Mouse (Mus musculus) liver, embryonic 11.5 days (tissue): ENCODE measurements at regions not wholly inside any gene's neighbourhood (a gene's known extent, or its start where the extent isn't known, plus 50 kb on each side); places are given as distances from the start of the nearest gene placed in this dataset.
A peak's percentile ranks its signal among the peaks of the same experiment; 100 is the strongest.

Source experiments
- ATAC-seq: fragments of 200-750 bp; cut with Nextera tagmentation; replicated peaks from 2 replicates; pipeline ENCODE4 v1.8.0; 2017; ENCODE audit warnings: moderate number of reproducible peaks, mild to moderate bottlenecking, moderate TSS enrichment, moderate library complexity; ENCODE audit not compliant: low FRiP score
- DNase-seq: peaks from one replicate; pipeline ENCODE4 v3.0.0-alpha.2; 2017; ENCODE audit warnings: low spot score
- H3K27ac ChIP-seq: fragments of 300-500 bp; sonication (generic); 2 replicates; pipeline ENCODE4 v1.5.1; 2014; ENCODE audit warnings: mild to moderate bottlenecking, low read depth, low read length, control low read depth
- H3K27me3 ChIP-seq: fragments of 300-500 bp; sonication (generic); replicated peaks from 2 replicates; pipeline ENCODE4 v1.6.1; 2014; ENCODE audit warnings: low read length, mixed read lengths; ENCODE audit not compliant: control insufficient read depth, insufficient read depth
- H3K36me3 ChIP-seq: fragments of 300-500 bp; sonication (generic); 2 replicates; pipeline ENCODE4 v1.6.1; 2014; ENCODE audit warnings: mild to moderate bottlenecking, low read length, moderate library complexity, mixed read lengths; ENCODE audit not compliant: control insufficient read depth, insufficient read depth
- H3K4me1 ChIP-seq: fragments of 300-500 bp; sonication (generic); replicated peaks from 2 replicates; pipeline ENCODE4 v1.6.1; 2014; ENCODE audit warnings: low read length, mixed read lengths; ENCODE audit not compliant: control insufficient read depth, insufficient read depth
- H3K4me2 ChIP-seq: fragments of 300-500 bp; sonication (generic); 2 replicates; pipeline ENCODE4 v1.6.1; 2014; ENCODE audit warnings: mild to moderate bottlenecking, control low read depth, moderate library complexity
- H3K4me3 ChIP-seq: fragments of 300-500 bp; sonication (generic); 2 replicates; pipeline ENCODE4 v1.5.1; 2014; ENCODE audit warnings: low read depth, low read length, control low read depth
- H3K9ac ChIP-seq: fragments of 300-500 bp; sonication (generic); 2 replicates; pipeline ENCODE4 v1.6.1; 2014; ENCODE audit warnings: low read depth, low read length, control low read depth
- H3K9me3 ChIP-seq: fragments of 300-500 bp; sonication (generic); 2 replicates; pipeline ENCODE4 v1.6.1; 2016; ENCODE audit warnings: low read length, inconsistent platforms, mixed read lengths; ENCODE audit not compliant: control insufficient read depth
- WGBS: fragments of 180-500 bp; shearing (Covaris S2); extraction: QIAGEN DNeasy Blood & Tissue Kit; methylation state at CpG from one replicate; pipeline ENCODE4 v1.1.7; 2014; 5-methylcytosine and 5-hydroxymethylcytosine counted together

GRCm38 (mm10) chr4:9124109-9124508, 885.3 kb upstream of the Car8 start:
- Histone ChIP-seq H3K27ac (no peak overlapping the region), H3K4me2 (no peak overlapping the region), H3K4me1 (no peaks in the 10 kb centered on the region; the same call in 1 of the 2 replicates), H3K36me3 (no peaks in the 10 kb centered on the region), H3K4me3 (no peak overlapping the region), H3K27me3 (no peaks in the 10 kb centered on the region), H3K9ac (no peak overlapping the region), H3K9me3 (no peaks in the 10 kb centered on the region)
- WGBS: 61% methylated on average over 5 of the region's 5 CpGs
- ATAC-seq (no peak), DNase-seq (no peak)

DNA sequence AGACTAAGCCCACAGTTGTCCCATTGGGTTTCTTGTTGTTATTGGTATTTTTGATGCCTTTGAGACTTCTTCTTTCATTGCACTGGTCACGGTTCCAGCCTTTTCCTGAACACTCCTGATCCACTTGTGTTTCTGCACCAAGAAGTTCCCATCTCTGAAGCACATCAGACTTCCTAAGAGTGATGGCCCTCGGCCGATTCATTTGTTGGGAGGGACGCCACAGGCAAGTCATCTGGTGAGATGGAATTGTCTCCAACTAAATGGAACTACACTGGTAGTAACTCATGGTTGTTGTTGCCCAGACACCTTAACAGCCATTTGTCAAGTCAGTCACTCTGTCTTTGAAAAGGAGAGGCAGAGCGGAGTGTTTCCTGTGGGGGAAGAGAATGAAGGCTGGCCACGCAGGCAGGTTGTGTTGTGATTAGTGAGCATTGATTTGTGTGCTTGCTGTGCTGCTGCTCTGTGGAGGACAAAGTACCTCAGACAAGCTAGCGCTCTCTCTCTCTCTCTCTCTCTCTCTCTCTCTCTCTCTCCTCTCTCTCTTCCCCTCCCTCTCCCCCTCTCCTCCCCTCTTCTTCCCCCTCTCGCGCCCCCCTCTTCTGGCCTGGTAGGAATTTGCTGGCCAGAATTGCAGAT, 884.7 kb upstream of the Car8 start:
- DNase-seq (no peak), ATAC-seq (no peak)
- no peaks in the 10 kb centered on the region for H3K27me3 ChIP-seq
- no peak overlapping the region for H3K9ac ChIP-seq
- H3K27ac ChIP-seq: no peak overlapping the region
- H3K4me1 ChIP-seq: no peaks in the 10 kb centered on the region; the same call in 1 of the 2 replicates
- H3K9me3 ChIP-seq: no peaks in the 10 kb centered on the region
- no peak overlapping the region for H3K4me3 ChIP-seq
- no peak overlapping the region for H3K4me2 ChIP-seq
- no peaks in the 10 kb centered on the region for H3K36me3 ChIP-seq
- 65% methylated on average over 9 of the region's 9 CpGs for WGBS

DNA sequence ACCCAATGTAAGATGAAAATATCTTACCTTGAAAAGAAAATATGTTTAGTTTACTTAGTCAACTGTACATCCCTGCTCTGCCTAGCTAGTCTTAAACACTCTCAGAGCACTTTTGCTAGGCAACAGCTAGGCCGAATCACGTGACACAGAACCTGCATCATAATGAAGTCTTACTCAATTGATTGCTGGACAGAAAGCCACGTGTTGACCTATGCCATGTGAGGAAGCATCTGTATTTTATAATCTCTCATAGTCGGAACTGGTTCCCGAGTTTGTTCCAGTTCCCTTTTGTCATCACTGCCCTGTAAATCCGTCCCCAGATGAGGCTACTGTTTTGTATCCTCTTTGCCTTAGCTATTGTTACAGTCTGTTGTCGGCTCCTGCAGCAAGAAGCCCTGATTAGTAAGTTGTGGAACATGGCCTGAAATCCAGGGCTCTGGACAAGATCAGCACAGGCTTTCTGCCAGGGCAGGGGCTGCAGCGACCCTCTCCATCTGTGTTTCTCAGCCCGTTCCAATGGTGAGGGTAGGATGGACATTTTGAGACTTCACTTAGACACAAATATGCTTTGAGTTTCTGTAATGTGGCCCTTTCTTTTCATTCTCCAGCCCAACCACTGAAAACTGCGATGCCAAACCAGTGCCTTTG, 883.9 kb upstream of the Car8 start:
- Histone ChIP-seq H3K4me2 (no peak overlapping the region), H3K4me1 (no peaks in the 10 kb centered on the region; the same call in 1 of the 2 replicates), H3K27me3 (no peaks in the 10 kb centered on the region), H3K9me3 (no peaks in the 10 kb centered on the region), H3K4me3 (no peak overlapping the region), H3K36me3 (no peaks in the 10 kb centered on the region), H3K27ac (no peak overlapping the region), H3K9ac (no peak overlapping the region)
- whole genome bisulfite sequencing: 77% methylated on average over 10 of the region's 10 CpGs
- DNase-seq (no peak), ATAC-seq (no peak)

GRCm38 (mm10) chr4:9116955-9117647, 878.3 kb upstream of the Car8 start:
- WGBS: 53% methylated on average over 4 of the region's 4 CpGs
- ATAC-seq (peak; percentile 75), DNase-seq (no peak)
- no peak overlapping the region for H3K27ac ChIP-seq
- H3K4me3 ChIP-seq: no peak overlapping the region
- H3K36me3 ChIP-seq: no peaks in the 10 kb centered on the region
- H3K27me3 ChIP-seq: no peaks in the 10 kb centered on the region
- H3K9me3 ChIP-seq: no peaks in the 10 kb centered on the region
- H3K4me1 ChIP-seq: 0 out of 2 replicates have a peak, but pooled peaks cover 3% of the 10 kb centered on the region
- no peak overlapping the region for H3K4me2 ChIP-seq
- H3K9ac ChIP-seq: no peak overlapping the region

- no peak overlapping the region for H3K27ac ChIP-seq
- ATAC-seq (0 out of 2 replicates have a peak, but pooled peaks have one; percentile 31), DNase-seq (no peak)
- no peaks in the 10 kb centered on the region for H3K27me3 ChIP-seq
- no peaks in the 10 kb centered on the region for H3K36me3 ChIP-seq
- no peak overlapping the region for H3K9ac ChIP-seq
- H3K4me1 ChIP-seq: 0 out of 2 replicates have a peak, but pooled peaks cover 3% of the 10 kb centered on the region
- 12% methylated on average over 7 of the region's 7 CpGs for WGBS
- H3K9me3 ChIP-seq: no peaks in the 10 kb centered on the region
- peak overlapping the region; percentile 13 for H3K4me2 ChIP-seq
- no peak overlapping the region for H3K4me3 ChIP-seq
Measured at GRCm38 (mm10) chr4:9115874-9116273, 877.0 kb upstream of the Car8 start.

DNA sequence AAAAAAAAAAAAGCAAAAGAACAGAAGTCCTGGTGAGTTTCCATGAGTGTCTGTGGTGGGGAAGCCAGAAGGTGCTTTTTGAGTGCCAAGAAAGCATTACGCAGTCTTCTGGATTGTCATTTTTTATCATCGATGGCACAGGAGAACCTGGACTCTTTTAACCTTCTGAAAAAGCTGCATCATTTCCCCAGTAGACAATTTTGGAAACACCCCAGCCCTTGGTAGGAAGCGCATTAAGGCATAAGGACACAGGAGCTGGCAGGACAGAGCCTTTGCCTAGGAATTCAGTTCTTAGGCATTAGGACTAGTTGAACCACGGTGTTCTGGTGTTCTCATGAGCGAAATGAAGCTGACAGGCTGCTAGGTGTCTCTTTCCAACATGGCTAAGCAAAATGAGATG, 875.1 kb upstream of the Car8 start:
- WGBS: 78% methylated on average over 5 of the region's 5 CpGs
- no peaks in the 10 kb centered on the region for H3K36me3 ChIP-seq
- no peak overlapping the region for H3K4me3 ChIP-seq
- ATAC-seq (no peak), DNase-seq (no peak)
- no peak overlapping the region for H3K4me2 ChIP-seq
- H3K27ac ChIP-seq: no peak overlapping the region
- peaks cover 3% of the 10 kb centered on the region; the same call in 1 of the 2 replicates for H3K4me1 ChIP-seq
- H3K27me3 ChIP-seq: no peaks in the 10 kb centered on the region
- no peak overlapping the region for H3K9ac ChIP-seq
- H3K9me3 ChIP-seq: no peaks in the 10 kb centered on the region

GRCm38 (mm10) chr4:9110355-9110754, 871.5 kb upstream of the Car8 start:
- Histone ChIP-seq H3K36me3 (no peaks in the 10 kb centered on the region), H3K4me3 (no peak overlapping the region), H3K27ac (no peak overlapping the region), H3K4me2 (no peak overlapping the region), H3K4me1 (no peaks in the 10 kb centered on the region; the same call in 1 of the 2 replicates), H3K9ac (no peak overlapping the region), H3K27me3 (no peaks in the 10 kb centered on the region), H3K9me3 (no peaks in the 10 kb centered on the region)
- DNase-seq: no peak
- WGBS: 42% methylated on average over 7 of the region's 7 CpGs
- ATAC-seq: no peak

DNA sequence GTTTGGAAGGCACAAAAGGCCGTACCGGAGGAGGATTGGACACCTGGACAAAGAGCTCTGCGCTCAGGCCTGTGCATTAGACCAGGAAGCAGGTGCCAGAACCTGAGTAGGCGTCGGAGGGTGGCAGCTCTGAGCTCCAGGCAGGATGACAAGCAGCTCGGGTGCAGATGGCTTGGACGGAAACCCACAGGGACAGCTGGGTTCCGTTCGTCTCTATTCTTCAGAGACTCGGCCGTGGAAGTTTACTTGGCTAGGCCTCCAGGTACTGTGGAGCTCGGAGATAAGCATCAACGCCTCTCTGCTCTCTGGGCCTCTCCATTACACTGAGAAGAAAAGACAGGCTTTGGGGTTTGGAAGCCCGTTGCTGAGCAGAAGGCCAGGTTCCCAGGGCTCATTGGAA, 868.5 kb upstream of the Car8 start:
- Histone ChIP-seq H3K27me3 (no peaks in the 10 kb centered on the region), H3K9me3 (0 out of 2 replicates have a peak, but pooled peaks cover 2% of the 10 kb centered on the region), H3K4me3 (no peak overlapping the region), H3K27ac (no peak overlapping the region), H3K4me2 (no peak overlapping the region), H3K36me3 (no peaks in the 10 kb centered on the region), H3K9ac (no peak overlapping the region), H3K4me1 (no peaks in the 10 kb centered on the region; the same call in 1 of the 2 replicates)
- WGBS: 65% methylated on average over 14 of the region's 14 CpGs
- DNase-seq: no peak
- no peak for ATAC-seq
